Mouse (Mus musculus) adipocyte (in vitro differentiated cells): Measurements from ENCODE around the gene Rab21.
A peak's percentile ranks its signal among the peaks of the same experiment; 100 is the strongest.

Experiments
- DNase-seq: peaks from one replicate; pipeline ENCODE4 v3.0.0-alpha.2; 2016; ENCODE audit warnings: low spot score

The Rab21 gene

DNA sequence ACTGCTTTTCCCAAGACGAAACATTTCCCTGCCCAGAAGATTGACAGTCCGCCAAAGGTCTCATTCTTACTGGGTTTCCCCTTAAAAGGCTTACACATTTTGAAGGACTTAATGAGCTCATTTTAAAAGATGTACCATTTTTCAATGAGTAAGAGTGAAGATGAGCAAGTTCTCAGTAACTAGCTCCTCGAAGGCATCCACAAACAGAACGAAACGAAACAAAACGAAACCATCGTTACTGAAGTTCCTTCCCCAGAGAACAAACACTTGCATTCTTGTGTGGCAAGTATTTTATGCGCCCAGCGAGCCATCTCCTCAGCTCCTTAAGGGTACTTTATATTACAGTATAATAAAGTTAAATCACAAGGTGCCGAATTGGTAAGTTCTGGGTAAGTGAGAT, 34.0 kb downstream of the Rab21 start:
- DNase-seq, result no peak

DNA sequence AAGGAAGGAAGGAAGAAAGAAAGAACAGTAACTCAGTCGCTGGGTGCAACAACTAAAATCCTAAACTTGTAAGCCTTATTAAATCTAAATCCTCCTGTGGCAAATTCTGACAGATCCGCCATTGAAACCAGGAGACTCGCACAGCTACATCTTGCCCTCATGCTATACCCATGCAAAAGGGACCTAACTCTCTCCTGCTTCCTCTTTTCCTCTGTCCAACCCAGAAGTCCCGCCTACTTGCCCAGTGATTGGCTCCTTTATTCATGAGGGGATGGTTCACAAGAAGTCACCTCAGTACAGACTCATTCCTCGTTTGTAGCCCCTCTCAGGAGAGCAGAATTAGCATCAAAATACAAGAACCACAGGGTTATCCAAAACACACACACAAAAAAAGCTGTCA, 43.7 kb downstream of the Rab21 start:
- no peak for DNase-seq

DNA sequence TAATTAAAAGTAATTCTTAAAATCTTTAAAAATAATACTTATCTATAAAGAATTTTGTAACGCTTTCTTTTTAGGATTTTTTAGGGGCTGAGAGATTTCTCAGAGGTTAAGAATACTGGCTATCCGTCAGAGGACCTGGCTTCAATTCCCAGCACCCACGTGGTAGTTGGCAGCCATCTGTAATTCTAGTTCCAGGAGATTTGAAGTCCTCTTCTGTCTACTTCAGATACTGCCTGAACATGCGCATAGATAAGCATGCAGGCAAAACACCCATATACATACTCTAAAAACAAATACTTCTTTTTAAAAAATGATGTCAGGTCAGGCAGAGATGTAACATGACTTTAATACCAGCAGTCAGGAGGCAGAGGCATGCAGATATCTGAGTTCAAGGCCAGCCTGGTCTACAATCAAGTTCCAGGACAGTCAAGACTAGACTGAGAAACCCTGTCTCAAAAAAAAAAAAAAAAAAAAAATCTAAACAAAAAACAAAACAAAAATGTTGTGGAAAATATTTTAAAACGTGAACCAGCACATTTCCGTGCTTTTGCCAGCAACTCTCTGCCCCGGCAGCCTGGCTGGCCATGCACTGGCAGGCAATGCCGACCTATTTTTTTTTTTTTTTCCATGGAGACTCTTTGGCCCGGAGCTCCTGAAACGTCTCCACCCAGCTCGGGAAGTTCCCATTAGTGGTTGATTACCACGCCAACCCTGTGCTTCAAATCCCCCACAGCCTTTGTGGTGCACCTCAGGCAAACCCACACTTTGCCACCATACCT, 44.6 kb downstream of the Rab21 start:
- no peak for DNase-seq

DNA sequence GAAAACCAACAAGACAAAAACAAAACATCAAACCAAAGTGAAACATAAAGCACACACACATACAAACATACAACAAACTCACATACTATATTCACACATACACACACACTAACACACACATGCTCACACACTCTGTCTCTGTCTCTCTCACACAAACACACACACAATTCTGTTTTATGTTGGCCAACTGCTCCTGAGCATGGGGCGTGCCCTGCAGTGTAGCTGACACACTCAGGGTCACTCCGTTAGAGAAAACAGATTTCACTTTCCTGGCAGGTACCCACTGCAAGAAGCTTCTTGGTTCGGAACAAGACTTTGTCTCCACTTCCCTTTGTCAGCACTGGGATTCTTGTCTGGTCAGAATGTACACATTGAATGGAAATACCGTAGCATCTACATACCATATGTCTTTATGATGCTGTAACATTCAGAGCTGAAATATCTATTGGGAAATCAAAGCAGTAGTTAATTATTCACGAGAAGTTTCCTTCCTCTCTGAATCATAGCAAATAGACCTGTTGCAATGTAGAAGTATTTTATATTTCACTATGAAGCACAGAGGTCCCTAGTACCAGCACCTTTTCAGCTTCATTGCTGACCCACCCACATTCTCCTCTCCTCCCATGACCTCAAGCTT, 52.4 kb downstream of the Rab21 start:
- no peak for DNase-seq

DNA sequence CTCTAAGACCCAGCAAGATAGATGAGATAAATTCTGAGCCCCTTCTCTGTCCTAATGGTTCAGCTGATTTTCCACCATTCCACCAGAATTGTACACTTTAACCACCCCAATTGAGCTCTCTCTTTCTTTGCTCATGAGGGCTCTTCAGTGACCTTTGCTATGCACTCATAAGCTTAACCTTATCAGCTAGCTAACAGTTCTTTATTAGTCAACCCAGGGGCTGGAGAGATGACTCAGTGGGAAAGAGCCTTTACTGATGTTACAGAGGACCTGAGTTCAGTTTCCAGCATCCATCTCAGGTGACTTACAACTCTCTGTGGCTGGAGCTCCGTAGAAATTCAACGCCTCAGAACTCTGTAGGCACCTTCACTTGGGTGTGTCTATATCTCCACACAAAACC, 53.1 kb downstream of the Rab21 start:
- no peak for DNase-seq

DNA sequence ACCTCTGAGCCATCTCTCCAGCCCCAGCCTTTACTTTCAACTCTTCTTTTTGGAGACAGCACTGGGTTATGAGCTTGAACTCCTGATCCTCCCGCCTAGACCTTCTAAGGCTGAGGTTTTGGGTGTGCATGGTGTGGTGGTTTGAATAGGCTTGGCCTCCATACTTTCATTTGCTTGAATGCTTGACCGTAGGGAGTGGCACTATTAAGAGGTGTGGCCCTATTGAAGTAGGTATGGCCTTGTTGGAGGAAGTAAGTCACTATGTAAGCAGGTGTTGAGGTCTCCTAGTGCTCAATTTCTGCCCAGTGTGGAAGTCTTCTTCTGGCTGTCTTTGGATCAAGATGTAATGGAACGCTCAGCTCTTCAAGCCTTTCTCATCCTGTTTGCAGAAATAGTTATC, 54.0 kb downstream of the Rab21 start:
- DNase-seq, result no peak

DNA sequence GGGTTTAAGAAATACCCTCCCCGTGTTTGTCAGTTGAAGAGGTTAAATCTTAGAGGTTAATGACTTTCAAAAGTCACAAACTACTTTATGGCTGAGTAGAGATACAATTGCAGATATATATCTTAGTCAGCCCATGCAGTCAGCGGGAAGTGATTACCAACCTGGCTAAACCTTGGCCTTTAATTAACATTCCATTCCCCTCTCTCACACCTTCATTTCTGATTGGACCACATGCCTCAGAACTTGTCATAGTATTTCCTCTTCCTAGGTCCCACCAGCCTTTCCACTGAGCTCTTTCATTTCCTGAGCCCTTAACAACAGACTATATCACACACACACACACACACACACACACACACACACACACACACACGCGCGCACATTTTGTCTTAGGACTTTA, 59.2 kb downstream of the Rab21 start:
- DNase-seq, result no peak

DNA sequence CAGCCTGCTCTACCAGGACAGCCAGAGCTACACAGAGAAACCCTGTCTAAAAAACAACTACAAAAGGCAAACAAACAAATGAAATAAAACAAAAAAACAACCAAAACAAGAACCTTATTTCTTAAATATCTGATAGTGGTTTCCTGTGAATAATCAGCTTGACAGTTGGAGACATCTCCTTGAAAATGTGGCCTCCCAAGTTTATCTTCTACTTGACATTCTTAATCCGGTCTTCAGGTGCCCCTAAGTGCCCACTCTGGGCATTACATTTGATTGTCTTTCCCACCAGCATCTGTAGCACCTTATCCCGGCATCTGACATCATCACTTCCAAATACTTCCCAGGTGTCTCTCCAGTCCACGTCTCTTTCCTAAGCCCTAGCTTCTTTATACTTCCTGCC, 61.9 kb downstream of the Rab21 start:
- no peak for DNase-seq

DNA sequence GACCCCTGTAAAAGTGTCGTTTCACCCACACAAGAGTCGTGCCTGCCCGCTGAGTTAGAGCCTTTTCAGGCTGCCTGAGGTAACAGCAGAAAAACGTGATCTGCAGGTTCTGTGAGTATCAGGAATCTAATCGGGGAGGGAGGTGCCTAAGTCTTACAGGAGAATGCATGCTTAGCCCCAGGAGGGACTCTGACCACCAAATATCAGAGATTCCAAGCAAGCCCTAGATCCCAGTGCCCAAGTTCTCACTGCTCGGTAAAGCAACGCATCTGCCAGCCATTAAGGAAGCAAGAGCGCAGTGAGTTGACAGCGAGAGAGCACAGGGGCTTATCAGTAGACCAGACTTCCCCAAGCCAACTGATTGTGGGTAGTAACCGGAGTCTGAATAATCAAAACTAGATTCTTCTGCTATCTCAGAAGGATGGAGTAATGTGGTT, 63.1 kb downstream of the Rab21 start:
- DNase-seq, result no peak

DNA sequence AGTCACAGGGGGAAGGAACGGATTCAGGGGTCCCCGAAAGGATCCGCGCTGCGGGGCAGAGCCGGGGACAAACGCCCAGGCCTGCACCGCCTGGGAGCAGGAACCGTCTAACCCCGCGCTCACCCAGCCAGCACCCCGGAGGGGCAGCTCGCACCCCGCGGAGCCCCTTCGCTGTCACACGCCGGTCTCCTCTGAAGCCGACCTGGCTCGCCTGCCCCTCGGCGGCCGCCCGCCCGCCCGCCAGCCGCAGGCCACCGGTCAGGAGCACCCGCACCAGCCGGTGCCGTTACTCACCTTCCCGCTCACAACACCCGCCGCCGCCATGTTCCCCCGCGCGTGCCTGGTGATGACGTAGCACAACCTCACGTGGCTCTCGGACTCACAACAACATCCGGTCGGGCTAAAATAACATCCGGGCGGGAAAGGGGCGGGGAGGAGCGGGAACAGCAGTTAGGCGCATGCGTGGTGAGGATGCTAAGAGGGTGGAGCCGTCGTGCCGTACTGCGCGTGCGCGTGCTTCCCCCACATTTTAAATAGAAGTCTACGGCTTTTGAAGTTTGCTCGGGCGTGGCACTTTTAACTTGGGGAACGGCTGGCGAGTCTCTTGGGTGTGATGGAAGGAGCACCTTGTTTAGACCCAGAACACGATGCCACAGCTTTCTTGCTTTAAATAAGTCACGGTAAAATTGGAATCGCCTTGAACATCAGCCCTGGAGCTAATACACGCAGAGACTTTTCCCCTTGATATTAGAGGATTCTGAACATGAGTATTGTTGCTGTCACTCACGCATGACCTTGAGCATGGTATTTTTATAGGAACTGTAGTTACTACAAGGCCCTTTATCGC, 64.1 kb downstream of the Rab21 start, which contains the start of gene Tbc1d15:
TSS of gene Tbc1d15 (minus strand) at position 380 of the 847 bp plus-strand sequence.
- peak; percentile 99 for DNase-seq

DNA sequence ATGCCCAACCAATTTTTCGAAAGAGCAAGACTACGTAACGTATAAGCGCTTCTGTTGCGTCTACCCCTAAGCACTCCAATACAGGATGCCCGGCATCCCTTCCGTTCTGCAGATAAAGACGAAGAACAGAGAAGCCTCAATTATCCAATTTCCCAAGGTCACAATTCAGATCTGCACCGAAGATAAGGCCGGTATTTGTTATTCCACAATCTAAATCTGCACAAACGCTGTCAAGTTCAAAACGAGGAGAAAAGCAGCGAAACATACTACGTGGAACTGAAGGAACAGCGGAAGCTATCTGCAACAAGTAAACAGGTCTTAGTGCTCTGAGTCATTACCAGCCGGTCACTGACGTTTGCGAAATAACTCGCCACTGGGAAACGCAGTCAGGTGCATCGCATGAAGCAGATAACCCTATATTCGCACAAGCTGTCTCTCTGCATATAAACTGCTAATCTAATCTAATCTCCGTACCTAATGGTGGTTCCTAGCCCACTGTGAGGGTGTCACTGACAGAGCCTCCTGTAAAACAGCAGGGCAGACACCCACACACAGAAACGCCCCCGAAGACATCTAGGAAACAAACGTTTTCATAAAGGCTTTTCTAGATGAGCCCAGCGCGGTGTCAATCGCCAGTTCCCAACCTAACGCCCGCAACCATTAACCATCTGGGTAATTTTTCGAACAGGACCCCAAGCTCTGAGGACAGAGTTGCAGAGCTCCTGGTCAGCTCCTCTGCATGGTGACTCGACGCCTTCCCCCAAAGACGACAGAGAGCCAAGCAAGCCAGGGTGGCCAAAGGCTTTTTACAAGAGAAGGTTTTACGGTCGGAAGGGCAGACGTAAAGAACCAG, 64.9 kb downstream of the Rab21 start:
- DNase-seq, result peak; percentile 51

DNA sequence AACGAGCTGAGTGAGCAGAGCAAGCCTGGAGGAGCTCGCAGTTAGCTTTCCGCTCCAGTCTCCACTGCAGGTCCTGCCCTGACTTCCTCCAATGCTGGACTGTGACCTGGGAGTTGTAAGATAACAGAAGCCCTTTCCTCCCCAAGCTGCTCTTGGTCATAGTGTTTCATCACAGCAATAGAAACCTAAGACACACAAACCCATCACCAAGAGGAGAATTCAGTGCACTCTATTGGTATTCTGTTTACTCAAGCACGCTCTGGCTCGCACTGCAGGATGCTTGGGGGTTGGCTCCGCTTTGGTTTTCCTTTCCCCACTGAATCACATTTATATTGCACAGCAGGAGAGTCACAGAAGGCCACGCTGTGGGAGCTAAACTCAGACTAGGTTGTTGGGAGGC, 67.4 kb downstream of the Rab21 start:
- DNase-seq, result peak; percentile 26

DNA sequence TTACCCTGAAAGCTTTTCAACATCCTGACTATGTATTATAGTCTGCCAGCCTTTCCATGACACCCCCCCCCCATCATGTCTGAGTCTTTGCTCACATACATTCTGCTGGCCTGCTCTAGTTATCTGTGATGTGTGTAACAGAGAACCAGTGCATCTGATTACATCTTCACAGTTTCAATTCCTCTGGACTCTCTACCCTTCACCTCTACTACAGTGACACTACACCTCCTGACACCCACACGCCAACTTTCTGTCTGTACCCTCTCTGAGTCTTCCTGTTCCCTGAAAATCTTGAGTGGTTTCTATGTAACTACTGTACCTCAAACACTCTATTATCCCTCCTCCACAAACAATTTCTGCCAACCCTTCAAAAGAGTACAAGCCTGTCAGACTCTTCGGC, 69.9 kb downstream of the Rab21 start:
- no peak for DNase-seq

DNA sequence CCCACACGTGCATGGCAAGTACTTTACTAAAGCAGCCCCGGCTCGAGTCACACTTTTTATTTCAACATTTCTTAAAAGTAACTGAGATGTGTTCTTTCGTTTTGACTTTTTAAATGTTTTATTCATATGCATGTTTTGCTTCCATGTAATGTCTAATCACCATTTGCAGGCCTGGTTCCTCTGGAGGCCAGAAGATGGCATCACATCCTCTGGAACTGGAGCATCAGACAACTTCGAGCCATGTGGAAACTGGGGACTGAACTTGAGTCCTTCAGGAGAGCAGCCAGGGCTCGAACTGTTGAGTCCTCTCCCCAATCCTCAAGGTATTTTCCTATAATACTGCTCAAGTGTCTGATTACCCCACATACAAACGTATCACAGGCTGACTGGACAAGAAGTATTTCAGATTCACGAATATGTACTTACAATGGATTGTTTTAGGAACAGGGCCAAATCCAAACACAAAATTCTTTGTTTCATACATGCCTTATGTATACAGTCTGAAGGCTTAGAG, 74.3 kb downstream of the Rab21 start:
- peak; percentile 45 for DNase-seq

DNA sequence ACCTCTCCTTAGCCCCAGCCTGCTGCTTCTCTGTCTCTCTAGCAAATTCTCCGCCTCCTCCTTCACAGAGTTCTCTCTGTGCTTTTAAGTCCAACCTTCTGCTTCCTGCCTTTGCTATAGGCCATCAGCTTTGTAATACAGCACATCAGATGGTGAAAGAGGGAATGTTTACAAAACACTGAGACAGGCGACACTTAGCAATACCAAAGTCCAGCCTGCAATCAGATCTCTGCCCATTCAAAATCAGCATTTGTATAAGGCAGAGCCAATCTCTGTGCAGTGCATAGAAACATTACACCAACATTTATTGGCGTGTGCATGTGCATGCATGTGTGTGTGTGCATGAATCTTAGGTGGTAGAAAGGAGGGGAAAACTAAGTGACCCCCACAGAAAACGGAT, 77.5 kb downstream of the Rab21 start:
- no peak for DNase-seq
